Mouse (Mus musculus): ENCODE data around the gene Sept4. TPM values are rescaled to one million over a fixed set of nuclear protein-coding genes. Genes with fewer than 3 reads are reported as not detected.

Sept4 gene
- polyA plus RNA-seq, 1 experiment: 0.09 TPM

DNA sequence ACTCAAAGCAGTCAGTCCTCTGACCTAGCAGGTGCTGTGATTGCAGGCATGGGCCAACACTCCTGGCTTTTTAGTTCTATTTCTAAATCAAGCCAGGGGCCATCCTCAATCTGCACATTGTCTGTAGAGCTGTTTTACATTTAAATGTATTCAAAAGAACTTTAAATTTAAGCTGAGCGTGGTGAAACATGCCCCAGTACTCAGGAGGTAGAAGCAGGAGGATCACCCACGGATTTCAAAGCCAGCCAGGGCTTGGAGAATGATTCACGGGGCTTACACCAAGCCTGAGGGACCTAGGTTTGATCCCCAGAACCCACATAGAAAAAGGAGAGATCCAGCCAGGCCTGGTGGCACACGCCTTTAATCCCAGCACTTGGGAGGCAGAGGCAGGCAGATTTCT, 15.4 kb upstream of the Sept4 start:
- H3K27me3 ChIP-seq (ENCODE audit: control insufficient read depth): no peaks in the 10 kb centered on the region
- no peak for TF ChIP-seq TAL1 (IDR thresholded peaks at IDR 0.05; ENCODE audit: low read length)
- no peak for TF ChIP-seq GATA1 (IDR thresholded peaks at IDR 0.05; ENCODE audit: low read length)
- H3K4me3 ChIP-seq (replicated peaks): no peak overlapping the region
- H3K9me3 ChIP-seq (ENCODE audit: control insufficient read depth, low read length): no peaks in the 10 kb centered on the region
- no peaks in the 10 kb centered on the region for H3K36me3 ChIP-seq (ENCODE audit: control insufficient read depth)
- H3K4me1 ChIP-seq (ENCODE audit: control insufficient read depth): no peaks in the 10 kb centered on the region

DNA sequence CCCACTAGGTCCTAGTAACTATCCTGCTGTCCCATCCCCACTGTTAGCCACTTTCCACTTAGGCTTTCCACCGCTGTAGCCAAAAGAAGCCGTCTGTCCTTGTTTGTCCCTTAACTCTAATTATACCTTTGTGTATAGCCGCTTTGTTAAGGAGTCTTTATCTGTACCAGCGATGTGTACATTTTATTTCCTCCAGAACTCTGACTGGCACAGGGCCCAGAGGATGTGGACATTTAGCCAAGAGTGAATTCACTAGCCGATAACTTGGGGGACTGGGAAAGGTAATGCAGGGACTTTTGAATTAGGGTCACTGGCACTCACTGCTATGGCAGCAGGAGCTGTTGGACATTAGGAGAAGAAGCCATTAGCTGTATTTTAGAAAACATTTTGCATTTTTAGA, 14.3 kb upstream of the Sept4 start:
- Histone ChIP-seq H3K36me3 (ENCODE audit: control insufficient read depth) (no peaks in the 10 kb centered on the region), H3K4me1 (ENCODE audit: control insufficient read depth) (no peaks in the 10 kb centered on the region), H3K27me3 (ENCODE audit: control insufficient read depth) (no peaks in the 10 kb centered on the region), H3K4me3 (replicated peaks) (no peak overlapping the region), H3K9me3 (ENCODE audit: control insufficient read depth, low read length) (no peaks in the 10 kb centered on the region)
- TF ChIP-seq GATA1 (IDR thresholded peaks at IDR 0.05; ENCODE audit: low read length): no peak
- TF ChIP-seq TAL1 (IDR thresholded peaks at IDR 0.05; ENCODE audit: low read length): no peak

DNA sequence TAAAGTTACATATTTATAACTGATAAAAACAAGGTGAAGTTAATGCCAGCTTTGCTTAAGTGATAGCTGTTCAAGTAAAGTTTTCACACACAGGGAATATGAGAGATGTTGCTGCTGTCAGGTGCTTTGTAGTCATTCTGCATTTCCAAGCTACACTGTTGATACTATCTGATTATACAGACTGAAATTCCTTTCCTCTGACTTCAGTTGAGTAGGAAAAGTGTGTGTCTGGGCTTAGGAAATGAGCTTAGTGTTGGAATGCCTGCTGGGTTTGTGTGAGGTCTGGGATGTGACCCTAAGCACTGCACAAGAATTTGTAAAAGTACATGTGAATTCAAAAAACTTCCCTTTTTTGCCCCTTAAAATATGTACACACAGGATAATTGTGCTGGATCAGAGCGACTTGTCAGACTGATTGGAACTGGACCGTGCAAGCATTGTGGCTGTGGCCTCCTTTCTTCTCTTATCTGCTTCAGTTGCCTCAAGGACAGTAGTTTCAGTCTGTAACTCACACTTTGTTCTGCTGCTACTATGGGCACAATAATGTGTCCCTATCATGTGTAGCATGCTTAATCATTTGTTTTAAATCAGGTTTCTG, 13.5 kb upstream of the Sept4 start:
- Histone ChIP-seq H3K9me3 (ENCODE audit: control insufficient read depth, low read length) (no peaks in the 10 kb centered on the region), H3K36me3 (ENCODE audit: control insufficient read depth) (no peaks in the 10 kb centered on the region), H3K27me3 (ENCODE audit: control insufficient read depth) (no peaks in the 10 kb centered on the region), H3K4me3 (replicated peaks) (no peak overlapping the region), H3K4me1 (ENCODE audit: control insufficient read depth) (no peaks in the 10 kb centered on the region)
- no peak for TF ChIP-seq GATA1 (IDR thresholded peaks at IDR 0.05; ENCODE audit: low read length)
- TF ChIP-seq TAL1 (IDR thresholded peaks at IDR 0.05; ENCODE audit: low read length): no peak

DNA sequence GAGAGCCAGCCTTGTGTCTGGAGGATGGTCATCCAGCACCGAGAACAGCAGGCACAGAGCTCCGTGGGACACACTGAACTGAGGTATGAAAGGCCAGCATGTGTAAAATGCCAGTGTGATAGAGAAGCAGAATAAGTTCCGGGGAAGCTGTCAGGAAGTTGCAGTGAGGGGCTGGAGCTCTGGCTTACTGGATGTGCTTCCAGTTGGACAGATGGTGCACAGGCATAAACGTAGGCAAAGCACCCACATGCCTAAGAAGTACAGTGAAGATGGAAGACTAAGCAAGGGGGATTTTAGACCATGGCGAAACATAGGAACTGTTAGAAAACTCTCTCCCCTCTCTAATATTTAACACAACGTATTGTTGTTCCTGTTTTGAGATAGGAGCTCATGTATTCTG, 7.5 kb upstream of the Sept4 start:
- no peak for TF ChIP-seq TAL1 (IDR thresholded peaks at IDR 0.05; ENCODE audit: low read length)
- TF ChIP-seq GATA1 (IDR thresholded peaks at IDR 0.05; ENCODE audit: low read length): no peak

DNA sequence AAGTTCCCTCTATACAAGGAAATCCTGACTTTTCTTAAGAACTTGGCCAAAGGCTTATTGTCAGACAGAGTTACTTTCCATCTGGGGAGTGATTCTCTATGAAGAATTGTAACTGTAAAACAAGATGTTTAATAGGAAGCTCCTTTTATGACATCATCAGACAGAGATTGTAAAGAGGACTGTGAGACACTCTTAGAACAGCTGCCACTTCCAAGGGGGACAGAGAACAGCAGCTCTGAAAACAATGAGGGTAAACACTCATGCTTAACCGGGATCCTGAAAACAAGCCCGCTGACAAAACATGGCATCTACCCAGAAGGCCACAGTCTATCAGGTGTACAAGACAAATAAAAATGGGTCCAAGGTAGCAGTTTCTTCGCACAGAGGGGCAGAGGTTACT, 2.2 kb upstream of the Sept4 start, which contains the start of gene Gm11492:
Gene Gm11492 (plus strand): TSS at position 153 of the 400 bp plus-strand sequence.
- Histone ChIP-seq H3K4me1 (ENCODE audit: control insufficient read depth) (no peaks in the 10 kb centered on the region), H3K27me3 (ENCODE audit: control insufficient read depth) (peaks cover 3% of the 10 kb centered on the region; the same call in 1 of the 2 replicates), H3K4me3 (replicated peaks) (no peak within 1 kb of the TSS), H3K9me3 (ENCODE audit: control insufficient read depth, low read length) (no peaks in the 10 kb centered on the region), H3K36me3 (ENCODE audit: control insufficient read depth) (no peaks in the 10 kb centered on the region)
- TF ChIP-seq GATA1 (IDR thresholded peaks at IDR 0.05; ENCODE audit: low read length): no peak
- TF ChIP-seq TAL1 (IDR thresholded peaks at IDR 0.05; ENCODE audit: low read length): no peak

More for the DNA sequence above, 7.5 kb upstream of the Sept4 start:
- Histone ChIP-seq H3K36me3 (ENCODE audit: control insufficient read depth) (no peaks in the 10 kb centered on the region), H3K4me1 (ENCODE audit: control insufficient read depth) (no peaks in the 10 kb centered on the region), H3K9me3 (ENCODE audit: control insufficient read depth, low read length) (no peaks in the 10 kb centered on the region), H3K4me3 (replicated peaks) (no peak overlapping the region), H3K27me3 (ENCODE audit: control insufficient read depth) (no peaks in the 10 kb centered on the region)

DNA sequence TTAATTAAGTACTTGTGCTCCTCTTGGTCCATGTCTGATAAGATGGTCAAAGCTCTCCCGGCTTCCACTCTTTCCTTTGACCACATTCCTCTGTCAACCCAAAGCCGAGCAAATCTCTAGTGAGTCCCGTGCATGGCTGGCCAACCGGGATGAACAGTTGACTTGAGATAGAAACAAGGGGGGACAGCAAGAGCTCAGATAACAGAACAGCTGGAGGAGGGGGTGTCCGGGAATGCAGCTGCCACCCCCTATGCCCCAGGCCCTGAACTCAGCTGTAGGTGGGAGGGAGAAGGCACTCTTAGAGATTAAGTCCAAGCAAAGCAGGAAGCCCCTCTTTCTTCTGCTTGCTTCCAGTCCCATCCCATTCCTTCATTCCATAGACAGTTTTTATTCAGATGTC, 2.0 kb downstream of the Sept4 start:
- H3K27me3 ChIP-seq (ENCODE audit: control insufficient read depth): peaks cover 6% of the 10 kb centered on the region

DNA sequence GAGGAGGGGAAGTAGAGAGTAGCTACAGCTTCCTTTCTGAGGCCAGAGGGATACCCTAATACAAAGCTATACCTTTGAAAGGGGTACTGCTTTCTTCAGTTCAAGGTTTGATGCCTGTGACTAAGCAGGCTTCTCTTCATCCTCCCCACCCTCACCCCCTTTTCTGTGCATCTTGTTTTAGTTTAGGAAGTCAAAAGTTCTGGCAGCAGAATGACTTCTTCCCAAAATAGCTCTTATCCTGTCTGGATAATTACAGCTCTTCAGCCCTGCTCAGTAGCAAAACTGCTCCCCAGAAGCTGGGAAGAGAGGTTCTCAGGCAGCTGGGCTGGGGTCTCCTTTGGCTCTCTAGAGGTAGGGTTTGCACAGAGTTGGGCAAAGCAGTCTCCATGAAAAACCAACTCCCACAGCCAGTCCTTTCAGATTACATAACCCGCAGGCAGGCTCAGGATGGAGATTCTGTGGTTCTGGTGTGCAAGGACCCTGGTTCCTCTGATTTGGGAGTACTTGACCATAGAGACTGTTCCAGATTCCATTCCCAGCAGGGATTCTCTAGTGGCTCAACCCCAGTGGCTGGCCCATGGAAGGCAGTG, 2.8 kb downstream of the Sept4 start:
- H3K9me3 ChIP-seq (ENCODE audit: control insufficient read depth, low read length): no peaks in the 10 kb centered on the region
- peaks cover 6% of the 10 kb centered on the region for H3K27me3 ChIP-seq (ENCODE audit: control insufficient read depth)
- H3K4me1 ChIP-seq (ENCODE audit: control insufficient read depth): no peaks in the 10 kb centered on the region
- H3K36me3 ChIP-seq (ENCODE audit: control insufficient read depth): no peaks in the 10 kb centered on the region
- TF ChIP-seq GATA1 (IDR thresholded peaks at IDR 0.05; ENCODE audit: low read length): no peak
- TF ChIP-seq TAL1 (IDR thresholded peaks at IDR 0.05; ENCODE audit: low read length): no peak
- H3K4me3 ChIP-seq (replicated peaks): no peak overlapping the region

More for the DNA sequence above, 2.0 kb downstream of the Sept4 start:
- no peaks in the 10 kb centered on the region for H3K9me3 ChIP-seq (ENCODE audit: control insufficient read depth, low read length)
- no peaks in the 10 kb centered on the region for H3K36me3 ChIP-seq (ENCODE audit: control insufficient read depth)
- H3K4me3 ChIP-seq (replicated peaks): no peak overlapping the region
- no peaks in the 10 kb centered on the region for H3K4me1 ChIP-seq (ENCODE audit: control insufficient read depth)
- TF ChIP-seq TAL1 (IDR thresholded peaks at IDR 0.05; ENCODE audit: low read length): no peak
- TF ChIP-seq GATA1 (IDR thresholded peaks at IDR 0.05; ENCODE audit: low read length): no peak

DNA sequence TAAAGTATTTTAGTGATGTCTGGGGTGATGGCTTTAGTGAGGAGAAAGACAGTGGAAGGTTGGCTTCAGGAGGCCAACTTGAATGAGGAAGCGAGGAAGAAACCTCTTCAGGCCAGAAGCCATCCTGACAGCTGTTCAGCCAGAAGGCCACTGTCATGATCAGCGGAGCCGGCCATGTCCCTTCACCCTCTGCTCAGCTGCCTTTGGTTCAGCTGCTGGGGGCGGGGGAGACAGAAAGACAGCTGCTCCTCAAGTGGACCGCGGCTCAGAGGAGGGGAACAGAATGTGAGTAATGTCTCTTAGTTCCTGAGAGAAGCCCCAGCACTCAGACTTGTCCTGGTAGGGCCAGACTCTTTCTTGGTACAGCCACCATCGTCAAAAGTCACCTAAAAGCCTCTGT, 5.0 kb downstream of the Sept4 start:
- Histone ChIP-seq H3K4me3 (replicated peaks) (no peak overlapping the region), H3K27me3 (ENCODE audit: control insufficient read depth) (peaks cover 6% of the 10 kb centered on the region), H3K9me3 (ENCODE audit: control insufficient read depth, low read length) (no peaks in the 10 kb centered on the region), H3K36me3 (ENCODE audit: control insufficient read depth) (no peaks in the 10 kb centered on the region), H3K4me1 (ENCODE audit: control insufficient read depth) (peaks cover 15% of the 10 kb centered on the region)
- TF ChIP-seq GATA1 (IDR thresholded peaks at IDR 0.05; ENCODE audit: low read length) (no peak), TAL1 (IDR thresholded peaks at IDR 0.05; ENCODE audit: low read length) (no peak)

DNA sequence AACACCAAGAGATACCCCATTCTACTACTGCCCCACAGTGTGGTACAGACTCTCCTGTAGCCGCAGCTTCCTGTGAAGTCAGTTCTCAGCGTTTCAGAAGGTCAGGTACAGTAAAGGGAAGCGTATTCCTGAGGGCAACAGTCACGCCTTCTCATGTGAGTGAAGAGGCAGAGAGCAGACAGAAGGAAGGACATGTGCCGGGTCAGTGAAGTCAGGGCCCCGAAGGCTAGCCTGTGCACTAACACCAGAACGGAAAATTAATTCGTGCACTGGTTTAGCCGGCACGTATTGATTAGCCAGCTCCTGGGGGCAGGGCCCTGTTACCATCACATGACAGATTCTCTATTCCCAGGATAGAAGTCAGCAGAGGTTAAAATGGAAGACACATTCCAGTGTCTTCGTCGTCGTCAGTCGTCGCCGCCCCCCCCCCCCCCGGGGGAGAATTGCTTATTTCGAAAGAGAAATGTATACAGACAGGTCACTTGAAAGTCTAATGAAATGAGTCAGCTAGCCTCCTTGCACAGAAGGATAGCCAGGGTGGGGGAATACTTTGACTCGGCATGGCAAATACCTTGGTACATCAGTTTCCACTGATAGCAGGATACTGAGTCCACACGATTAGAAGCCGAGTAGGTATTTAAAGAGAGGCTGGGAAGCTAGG, 5.9 kb downstream of the Sept4 start:
- Histone ChIP-seq H3K4me3 (replicated peaks) (no peak overlapping the region), H3K4me1 (ENCODE audit: control insufficient read depth) (peaks cover 22% of the 10 kb centered on the region), H3K27me3 (ENCODE audit: control insufficient read depth) (peaks cover 6% of the 10 kb centered on the region), H3K9me3 (ENCODE audit: control insufficient read depth, low read length) (no peaks in the 10 kb centered on the region), H3K36me3 (ENCODE audit: control insufficient read depth) (no peaks in the 10 kb centered on the region)
- TF ChIP-seq GATA1 (IDR thresholded peaks at IDR 0.05; ENCODE audit: low read length): no peak
- no peak for TF ChIP-seq TAL1 (IDR thresholded peaks at IDR 0.05; ENCODE audit: low read length)

Data from erythroblast, embryonic 14.5 days (primary cell).